Mouse (Mus musculus) midbrain, postnatal 0 days (tissue): ENCODE measurements around the gene Trappc10. TPM values are rescaled to one million over a fixed set of nuclear protein-coding genes. Genes with fewer than 3 reads are reported as not detected.

Experiments used
- ATAC-seq: fragments of 200-750 bp; cut with Nextera tagmentation; 2 replicates; pipeline ENCODE4 v1.8.0; 2017; ENCODE audit warnings: moderate number of reproducible peaks, mild to moderate bottlenecking, moderate TSS enrichment, moderate library complexity; ENCODE audit not compliant: low FRiP score
- DNase-seq: peaks from one replicate; pipeline ENCODE4 v3.0.0-alpha.2; 2015; ENCODE audit warnings: low spot score
- H3K27ac ChIP-seq: fragments of 300-500 bp; sonication (generic); 2 replicates; pipeline ENCODE4 v1.5.1; 2014; ENCODE audit warnings: low read depth, mild to moderate bottlenecking, low read length, mixed read lengths
- H3K27me3 ChIP-seq: fragments of 300-500 bp; sonication (generic); 2 replicates; pipeline ENCODE4 v1.6.1; 2014; ENCODE audit warnings: low read length, control low read depth, mixed read lengths; ENCODE audit not compliant: insufficient read depth
- H3K36me3 ChIP-seq: fragments of 300-500 bp; sonication (generic); 2 replicates; pipeline ENCODE4 v1.6.1; 2014; ENCODE audit warnings: low read length, control low read depth, mixed read lengths; ENCODE audit not compliant: insufficient read depth
- H3K4me1 ChIP-seq: fragments of 300-500 bp; sonication (generic); 2 replicates; pipeline ENCODE4 v1.6.1; 2014; ENCODE audit warnings: mild to moderate bottlenecking, control low read depth, antibody characterized with exemption, low read length, mixed read lengths; ENCODE audit not compliant: insufficient read depth
- H3K4me2 ChIP-seq: fragments of 300-500 bp; sonication (generic); 2 replicates; pipeline ENCODE4 v1.6.1; 2014; ENCODE audit warnings: low read depth, mild to moderate bottlenecking, low read length, mixed read lengths; ENCODE audit not compliant: poor library complexity, severe bottlenecking
- H3K4me3 ChIP-seq: fragments of 300-500 bp; sonication (generic); 2 replicates; pipeline ENCODE4 v1.5.1; 2014; ENCODE audit warnings: low read depth, mild to moderate bottlenecking, low read length, moderate library complexity
- H3K9ac ChIP-seq: fragments of 300-500 bp; sonication (generic); replicated peaks from 2 replicates; pipeline ENCODE4 v1.6.1; 2014; ENCODE audit warnings: mild to moderate bottlenecking, low read length, moderate library complexity, mixed read lengths; ENCODE audit not compliant: poor library complexity, severe bottlenecking
- H3K9me3 ChIP-seq: fragments of 300-500 bp; sonication (generic); 2 replicates; pipeline ENCODE4 v1.6.1; 2016; ENCODE audit warnings: low read length, control low read depth
- CTCF ChIP-seq: IDR thresholded peaks from 2 replicates; pipeline ENCODE4 v1.5.1; 2016; ENCODE audit warnings: antibody characterized with exemption, mild to moderate bottlenecking
- WGBS: fragments of 180-500 bp; shearing (Covaris S2); extraction: QIAGEN DNeasy Blood & Tissue Kit; methylation state at CpG from one replicate; pipeline ENCODE4 v1.1.7; 2014; 5-methylcytosine and 5-hydroxymethylcytosine counted together
- polyA plus RNA-seq: library from polyadenylated mRNA; unstranded; fragments of >200 nt; fragmentation: Nextera tagmentation; extraction: Ambion mirVana; gene quantifications from 2 replicates; pipeline ENCODE4 v1.2.1, GENCODE M21; 2015
- total RNA-seq: library from RNA; depleted of rRNA; stranded (reverse); fragments of >200 nt; gene quantifications from 2 replicates; pipeline ENCODE4 v1.2.3, GENCODE M21; 2014

Gene Trappc10
- total and polyA plus RNA-seq, 2 experiments from 2014 or later, result 42.2 to 102 TPM

DNA sequence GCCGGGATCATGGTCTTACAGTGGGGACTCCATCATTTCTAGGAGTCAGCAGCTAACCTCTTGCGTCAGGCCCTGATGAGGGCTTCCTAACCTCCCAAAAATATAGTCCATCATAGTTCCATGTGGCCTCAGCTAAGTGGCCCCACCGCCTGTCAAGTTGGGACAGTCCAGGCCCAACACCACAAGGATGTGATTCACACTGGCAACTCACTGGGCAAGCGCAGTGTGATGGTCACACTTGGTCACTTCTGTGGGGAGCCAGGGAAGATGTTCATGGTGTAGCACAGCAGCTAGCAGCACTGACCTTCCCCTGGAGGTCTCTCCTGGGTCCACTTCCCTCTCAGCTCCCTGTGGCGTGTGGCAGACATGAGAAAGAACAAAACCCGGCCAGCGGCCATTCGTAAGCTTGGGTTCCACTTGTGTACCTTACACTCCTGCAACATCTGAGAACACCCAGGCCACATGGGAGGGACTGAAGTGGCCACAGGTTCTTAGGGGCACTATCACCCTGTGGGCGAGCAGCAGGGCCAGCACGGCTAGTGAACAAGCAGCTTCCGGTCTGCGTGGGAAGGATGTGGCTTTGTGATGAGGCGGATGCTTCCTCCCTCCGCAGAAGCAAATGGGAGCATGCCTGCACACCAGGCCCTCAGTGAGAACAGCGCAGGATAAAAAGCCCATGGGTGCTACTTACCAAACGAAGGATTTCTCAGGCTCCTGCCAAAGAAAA, 83.9 kb downstream of the Trappc10 start:
- ATAC-seq (no peak), DNase-seq (no peak)
- WGBS, result 92% methylated on average over 16 of the region's 16 CpGs
- Histone ChIP-seq H3K36me3 (peaks cover 29% of the 10 kb centered on the region), H3K9me3 (no peaks in the 10 kb centered on the region), H3K4me1 (0 out of 2 replicates have a peak, but pooled peaks cover 8% of the 10 kb centered on the region), H3K4me2 (no peak overlapping the region), H3K9ac (no peak overlapping the region), H3K27me3 (no peaks in the 10 kb centered on the region), H3K4me3 (no peak overlapping the region), H3K27ac (no peak overlapping the region)
- TF ChIP-seq CTCF, result no peak

DNA sequence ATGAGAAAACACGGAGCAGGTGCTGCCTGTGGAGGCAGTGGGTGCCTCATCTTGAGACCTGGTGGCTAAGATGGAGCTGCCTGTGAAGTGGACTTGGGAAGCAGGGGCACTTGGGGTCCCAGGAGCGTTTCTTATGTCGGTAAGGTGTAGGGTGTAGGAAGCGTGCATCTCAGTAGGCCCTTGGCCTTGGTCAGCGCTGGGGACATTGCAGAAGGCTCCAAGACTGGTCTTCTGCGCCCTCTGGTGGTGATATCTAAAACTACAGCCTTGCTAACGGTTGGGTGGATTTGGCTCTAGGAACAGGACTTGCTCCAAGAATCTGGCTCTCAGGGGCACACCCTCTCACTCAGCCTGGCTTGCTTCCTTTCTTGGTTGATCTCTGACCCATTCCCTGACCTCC, 84.5 kb downstream of the Trappc10 start:
- Histone ChIP-seq H3K4me1 (0 out of 2 replicates have a peak, but pooled peaks cover 8% of the 10 kb centered on the region), H3K27ac (no peak overlapping the region), H3K4me3 (no peak overlapping the region), H3K9me3 (no peaks in the 10 kb centered on the region), H3K9ac (no peak overlapping the region), H3K27me3 (no peaks in the 10 kb centered on the region), H3K36me3 (peaks cover 23% of the 10 kb centered on the region), H3K4me2 (peak overlapping the region; percentile 47)
- ATAC-seq (peak; percentile 71), DNase-seq (peak; percentile 86)
- 2% methylated on average over 7 of the region's 7 CpGs for WGBS
- TF ChIP-seq CTCF, result peak; percentile 95

DNA sequence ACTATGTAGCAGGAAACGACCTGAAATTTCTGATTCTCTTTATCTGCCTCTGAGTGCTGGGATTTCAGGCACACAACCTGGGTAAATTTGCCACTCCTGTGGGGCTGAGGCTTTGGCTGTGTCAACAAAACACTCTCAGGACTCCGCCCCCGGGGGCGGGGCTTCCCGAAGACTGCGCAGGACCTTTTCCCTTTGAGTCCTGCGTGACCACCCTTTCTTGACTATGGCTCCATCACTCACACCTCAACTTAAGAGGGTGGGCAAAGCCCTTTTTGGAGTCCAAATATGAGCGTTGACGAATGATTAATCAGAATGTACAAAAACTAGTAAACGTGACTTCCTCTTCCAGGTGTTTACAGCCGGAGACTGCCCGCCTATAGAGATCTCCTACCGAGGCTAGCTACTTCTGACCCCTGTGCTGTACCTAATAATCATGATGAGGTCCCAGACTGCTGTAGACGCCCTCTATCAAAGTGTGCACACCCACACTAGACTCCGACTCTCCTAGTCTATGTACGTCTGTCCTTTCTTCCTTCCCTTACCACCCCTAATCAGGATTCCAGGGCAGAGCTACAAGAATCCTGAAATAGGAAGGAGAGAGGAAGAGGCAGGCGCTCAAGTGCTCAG, 85.1 kb downstream of the Trappc10 start:
- DNase-seq (peak; percentile 43), ATAC-seq (peak; percentile 12; the same call in 1 of the 2 replicates)
- 13% methylated on average over 17 of the region's 17 CpGs for WGBS
- H3K4me2 ChIP-seq, result peak overlapping the region; percentile 47
- H3K4me1 ChIP-seq, result 0 out of 2 replicates have a peak, but pooled peaks cover 8% of the 10 kb centered on the region
- H3K27me3 ChIP-seq, result no peaks in the 10 kb centered on the region
- H3K36me3 ChIP-seq, result peaks cover 20% of the 10 kb centered on the region
- no peak for TF ChIP-seq CTCF
- 0 out of 2 replicates have a peak overlapping the region, but pooled peaks have one; percentile 19 for H3K9ac ChIP-seq
- H3K4me3 ChIP-seq, result peak overlapping the region; percentile 12; the same call in 1 of the 2 replicates
- no peak overlapping the region for H3K27ac ChIP-seq
- H3K9me3 ChIP-seq, result no peaks in the 10 kb centered on the region

- Histone ChIP-seq H3K27ac (no peak overlapping the region), H3K4me2 (no peak overlapping the region), H3K4me1 (0 out of 2 replicates have a peak, but pooled peaks cover 8% of the 10 kb centered on the region), H3K9me3 (no peaks in the 10 kb centered on the region), H3K27me3 (no peaks in the 10 kb centered on the region), H3K4me3 (no peak overlapping the region), H3K9ac (no peak overlapping the region), H3K36me3 (peaks cover 13% of the 10 kb centered on the region)
- ATAC-seq (no peak), DNase-seq (no peak)
- WGBS, result 83% methylated on average over 15 of the region's 15 CpGs
- no peak for TF ChIP-seq CTCF
Observed at GRCm38 (mm10) chr10:78158041-78158440, 86.4 kb downstream of the Trappc10 start.

GRCm38 (mm10) chr10:78156926-78157325, 87.5 kb downstream of the Trappc10 start:
- H3K27me3 ChIP-seq, result no peaks in the 10 kb centered on the region
- H3K9ac ChIP-seq, result no peak overlapping the region
- WGBS, result 84% methylated on average over 6 of the region's 6 CpGs
- no peaks in the 10 kb centered on the region for H3K9me3 ChIP-seq
- 0 out of 2 replicates have a peak, but pooled peaks cover 8% of the 10 kb centered on the region for H3K4me1 ChIP-seq
- no peak overlapping the region for H3K4me2 ChIP-seq
- H3K4me3 ChIP-seq, result no peak overlapping the region
- DNase-seq (no peak), ATAC-seq (no peak)
- H3K27ac ChIP-seq, result no peak overlapping the region
- TF ChIP-seq CTCF, result no peak
- H3K36me3 ChIP-seq, result peaks cover 4% of the 10 kb centered on the region
